Mouse (Mus musculus): Measurements from ENCODE around the gene Hnrnpu. TPM values are rescaled to one million over a fixed set of nuclear protein-coding genes. Genes with fewer than 3 reads are reported as not detected.
"Not testable (repeated sequence)": the region's sequence is repeated elsewhere in the genome, so short reads cannot be mapped to it uniquely, and the experiment has no call there.

Hnrnpu gene
- polyA plus RNA-seq, 1 experiment from 2014 or later = 828 TPM

GRCm38 (mm10) chr1:178313039-178313597, 24.5 kb downstream of the Hnrnpu start:
- WGBS = 93% methylated on average over 1 of the region's 1 CpGs
- H3K4me1 ChIP-seq (replicated peaks; ENCODE audit: control insufficient read depth, insufficient read depth, low read length) = no peaks in the 10 kb centered on the region

GRCm38 (mm10) chr1:178310128-178310527, 27.5 kb downstream of the Hnrnpu start:
- ATAC-seq (ENCODE audit: low FRiP score) = no peak
- no peak overlapping the region for H3K27ac ChIP-seq (ENCODE audit: low read depth, low read length)
- WGBS = 83% methylated on average over 1 of the region's 1 CpGs

More at GRCm38 (mm10) chr1:178313039-178313597, 24.5 kb downstream of the Hnrnpu start:
- Histone ChIP-seq H3K27ac (ENCODE audit: low read depth, low read length) (no peak overlapping the region), H3K9ac (ENCODE audit: low read depth, low read length) (no peak overlapping the region), H3K36me3 (ENCODE audit: control insufficient read depth, insufficient read depth, low read length) (no peaks in the 10 kb centered on the region), H3K4me3 (ENCODE audit: low read depth, low read length) (no peak overlapping the region), H3K4me2 (replicated peaks; ENCODE audit: low read depth, low read length) (no peak overlapping the region), H3K27me3 (ENCODE audit: control insufficient read depth, insufficient read depth, low read length) (no peaks in the 10 kb centered on the region), H3K9me3 (ENCODE audit: control insufficient read depth, low read length) (no peaks in the 10 kb centered on the region)
- DNase-seq (ENCODE audit: low spot score) (no peak), ATAC-seq (ENCODE audit: low FRiP score) (no peak)

GRCm38 (mm10) chr1:178309487-178309886, 28.1 kb downstream of the Hnrnpu start:
- no peaks in the 10 kb centered on the region for H3K9me3 ChIP-seq (ENCODE audit: control insufficient read depth, low read length)
- no peak for ATAC-seq (ENCODE audit: low FRiP score)
- H3K4me1 ChIP-seq (replicated peaks; ENCODE audit: control insufficient read depth, insufficient read depth, low read length) = no peaks in the 10 kb centered on the region
- H3K27ac ChIP-seq (ENCODE audit: low read depth, low read length) = no peak overlapping the region
- H3K4me3 ChIP-seq (ENCODE audit: low read depth, low read length) = no peak overlapping the region
- no peaks in the 10 kb centered on the region for H3K27me3 ChIP-seq (ENCODE audit: control insufficient read depth, insufficient read depth, low read length)
- H3K36me3 ChIP-seq (ENCODE audit: control insufficient read depth, insufficient read depth, low read length) = no peaks in the 10 kb centered on the region
- WGBS = 82% methylated on average over 2 of the region's 2 CpGs
- no peak overlapping the region for H3K4me2 ChIP-seq (replicated peaks; ENCODE audit: low read depth, low read length)
- H3K9ac ChIP-seq (ENCODE audit: low read depth, low read length) = no peak overlapping the region
- DNase-seq (ENCODE audit: low spot score) = no peak

More at GRCm38 (mm10) chr1:178310128-178310527, 27.5 kb downstream of the Hnrnpu start:
- H3K4me1 ChIP-seq (replicated peaks; ENCODE audit: control insufficient read depth, insufficient read depth, low read length) = no peaks in the 10 kb centered on the region
- no peaks in the 10 kb centered on the region for H3K27me3 ChIP-seq (ENCODE audit: control insufficient read depth, insufficient read depth, low read length)
- no peak overlapping the region for H3K4me2 ChIP-seq (replicated peaks; ENCODE audit: low read depth, low read length)
- H3K36me3 ChIP-seq (ENCODE audit: control insufficient read depth, insufficient read depth, low read length) = no peaks in the 10 kb centered on the region
- no peak for DNase-seq (ENCODE audit: low spot score)
- H3K9ac ChIP-seq (ENCODE audit: low read depth, low read length) = no peak overlapping the region
- H3K9me3 ChIP-seq (ENCODE audit: control insufficient read depth, low read length) = no peaks in the 10 kb centered on the region
- H3K4me3 ChIP-seq (ENCODE audit: low read depth, low read length) = no peak overlapping the region

DNA sequence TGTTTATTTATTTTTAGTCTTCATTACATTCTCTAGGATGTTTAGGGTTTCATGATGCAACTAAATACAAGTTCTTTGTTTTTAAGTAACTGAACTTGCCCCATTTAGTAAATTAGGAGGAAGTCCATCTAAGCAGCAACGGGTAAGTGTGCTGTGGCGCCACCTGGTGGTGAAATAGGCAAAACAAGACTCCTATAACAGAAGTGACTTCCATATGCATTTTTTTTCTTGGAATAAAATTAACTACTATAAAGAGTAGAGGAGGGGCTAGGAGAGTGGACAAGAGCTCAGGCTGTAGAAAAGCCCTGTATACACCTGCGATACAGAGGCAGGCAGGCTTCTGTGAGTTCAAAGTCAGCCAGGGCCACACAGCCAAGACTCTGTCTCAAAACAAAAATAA, 34.2 kb downstream of the Hnrnpu start:
- DNase-seq (ENCODE audit: low spot score) (peak; percentile 79), ATAC-seq (ENCODE audit: low FRiP score) (peak; percentile 33)
- H3K27ac ChIP-seq (ENCODE audit: low read depth, low read length) = no peak overlapping the region
- H3K4me2 ChIP-seq (replicated peaks; ENCODE audit: low read depth, low read length) = no peak overlapping the region
- H3K27me3 ChIP-seq (ENCODE audit: control insufficient read depth, insufficient read depth, low read length) = no peaks in the 10 kb centered on the region
- H3K9ac ChIP-seq (ENCODE audit: low read depth, low read length) = no peak overlapping the region
- WGBS = 29% methylated on average over 3 of the region's 3 CpGs
- no peaks in the 10 kb centered on the region for H3K4me1 ChIP-seq (replicated peaks; ENCODE audit: control insufficient read depth, insufficient read depth, low read length)
- H3K36me3 ChIP-seq (ENCODE audit: control insufficient read depth, insufficient read depth, low read length) = no peaks in the 10 kb centered on the region
- no peaks in the 10 kb centered on the region for H3K9me3 ChIP-seq (ENCODE audit: control insufficient read depth, low read length)
- H3K4me3 ChIP-seq (ENCODE audit: low read depth, low read length) = no peak overlapping the region

GRCm38 (mm10) chr1:178301261-178301660, 36.3 kb downstream of the Hnrnpu start:
- ATAC-seq (ENCODE audit: low FRiP score) = not testable (repeated sequence)
- 89% methylated on average over 2 of the region's 2 CpGs for WGBS

GRCm38 (mm10) chr1:178294051-178294450, 43.5 kb downstream of the Hnrnpu start:
- Histone ChIP-seq H3K36me3 (ENCODE audit: control insufficient read depth, insufficient read depth, low read length) (no peaks in the 10 kb centered on the region), H3K4me2 (replicated peaks; ENCODE audit: low read depth, low read length) (no peak overlapping the region), H3K4me3 (ENCODE audit: low read depth, low read length) (no peak overlapping the region), H3K9me3 (ENCODE audit: control insufficient read depth, low read length) (no peaks in the 10 kb centered on the region), H3K4me1 (replicated peaks; ENCODE audit: control insufficient read depth, insufficient read depth, low read length) (no peaks in the 10 kb centered on the region), H3K27me3 (ENCODE audit: control insufficient read depth, insufficient read depth, low read length) (no peaks in the 10 kb centered on the region), H3K9ac (ENCODE audit: low read depth, low read length) (no peak overlapping the region), H3K27ac (ENCODE audit: low read depth, low read length) (no peak overlapping the region)
- DNase-seq (ENCODE audit: low spot score) (no peak), ATAC-seq (ENCODE audit: low FRiP score) (no peak)
- whole genome bisulfite sequencing = 93% methylated on average over 1 of the region's 1 CpGs

More at GRCm38 (mm10) chr1:178301261-178301660, 36.3 kb downstream of the Hnrnpu start:
- H3K27me3 ChIP-seq (ENCODE audit: control insufficient read depth, insufficient read depth, low read length); H3K27ac ChIP-seq (ENCODE audit: low read depth, low read length); H3K36me3 ChIP-seq (ENCODE audit: control insufficient read depth, insufficient read depth, low read length); DNase-seq (ENCODE audit: low spot score); H3K9ac ChIP-seq (ENCODE audit: low read depth, low read length); H3K4me1 ChIP-seq (replicated peaks; ENCODE audit: control insufficient read depth, insufficient read depth, low read length); H3K4me2 ChIP-seq (replicated peaks; ENCODE audit: low read depth, low read length); H3K4me3 ChIP-seq (ENCODE audit: low read depth, low read length); H3K9me3 ChIP-seq (ENCODE audit: control insufficient read depth, low read length): not testable (repeated sequence)

GRCm38 (mm10) chr1:178291716-178292115, 45.9 kb downstream of the Hnrnpu start:
- H3K4me1 ChIP-seq (replicated peaks; ENCODE audit: control insufficient read depth, insufficient read depth, low read length) = no peaks in the 10 kb centered on the region
- WGBS = 83% methylated on average over 3 of the region's 3 CpGs
- H3K27ac ChIP-seq (ENCODE audit: low read depth, low read length) = no peak overlapping the region
- DNase-seq (ENCODE audit: low spot score) (no peak), ATAC-seq (ENCODE audit: low FRiP score) (no peak)
- no peak overlapping the region for H3K4me2 ChIP-seq (replicated peaks; ENCODE audit: low read depth, low read length)
- no peak overlapping the region for H3K9ac ChIP-seq (ENCODE audit: low read depth, low read length)
- no peaks in the 10 kb centered on the region for H3K27me3 ChIP-seq (ENCODE audit: control insufficient read depth, insufficient read depth, low read length)
- no peak overlapping the region for H3K4me3 ChIP-seq (ENCODE audit: low read depth, low read length)
- H3K9me3 ChIP-seq (ENCODE audit: control insufficient read depth, low read length) = no peaks in the 10 kb centered on the region
- no peaks in the 10 kb centered on the region for H3K36me3 ChIP-seq (ENCODE audit: control insufficient read depth, insufficient read depth, low read length)

- DNase-seq (ENCODE audit: low spot score) = no peak
- Histone ChIP-seq H3K27ac (ENCODE audit: low read depth, low read length) (no peak overlapping the region), H3K4me1 (replicated peaks; ENCODE audit: control insufficient read depth, insufficient read depth, low read length) (no peaks in the 10 kb centered on the region), H3K9ac (ENCODE audit: low read depth, low read length) (no peak overlapping the region), H3K4me2 (replicated peaks; ENCODE audit: low read depth, low read length) (no peak overlapping the region), H3K36me3 (ENCODE audit: control insufficient read depth, insufficient read depth, low read length) (no peaks in the 10 kb centered on the region), H3K9me3 (ENCODE audit: control insufficient read depth, low read length) (no peaks in the 10 kb centered on the region), H3K4me3 (ENCODE audit: low read depth, low read length) (no peak overlapping the region), H3K27me3 (ENCODE audit: control insufficient read depth, insufficient read depth, low read length) (no peaks in the 10 kb centered on the region)
- ATAC-seq (ENCODE audit: low FRiP score) = no peak
- 62% methylated on average over 8 of the region's 8 CpGs for WGBS
Observed at GRCm38 (mm10) chr1:178287601-178288176, 49.9 kb downstream of the Hnrnpu start.
